In genomic region chr4:8113558-8113957, GRCm38 (mm10) we compare ENCODE assay signal across 9 mouse cellular contexts.
DNase-seq lines count a peak whose midpoint lies in the region; TF ChIP-seq lines count a peak whose summit lies in the region.
"Had no signal": no experiment of that assay in that cellular context is flagged by ENCODE, and none has a peak within 500 bp of the region (broad histone marks: within the 10 kb centered on the region; RNA-seq: fewer than 3 reads in every experiment).

No protein-coding gene starts in this region.

- H3K9me3 ChIP-seq in heart, embryonic 10.5 days, result no peaks in the 10 kb centered on the region

- no peaks in the 10 kb centered on the region for H3K27me3 ChIP-seq in heart, embryonic 10.5 days (ENCODE audit: insufficient read depth, poor library complexity, severe bottlenecking)
- no peaks in the 10 kb centered on the region for H3K27me3 ChIP-seq in thymus, adult 2 months (ENCODE audit: control insufficient read depth, insufficient read depth, low read length)

- no peak for TF ChIP-seq POLR2A in thymus, adult 2 months (IDR thresholded peaks at IDR 0.05; ENCODE audit: control insufficient read depth, extremely low read depth, insufficient read depth, low read length, poor library complexity)

- no peaks in the 10 kb centered on the region for H3K4me1 ChIP-seq in heart, embryonic 10.5 days
- no peaks in the 10 kb centered on the region for H3K4me1 ChIP-seq in thymus, adult 2 months (replicated peaks; ENCODE audit: control insufficient read depth, insufficient read depth, low read length)

- H3K27ac ChIP-seq in heart, embryonic 10.5 days, result no peak overlapping the region
- H3K27ac ChIP-seq in thymus, adult 2 months (ENCODE audit: control insufficient read depth, insufficient read depth, low read length), result no peak overlapping the region

- TF ChIP-seq CTCF in thymus, adult 2 months (IDR thresholded peaks at IDR 0.05; ENCODE audit: borderline replicate concordance, control insufficient read depth, extremely low read depth, insufficient read depth, low read length, poor library complexity), result no peak

- WGBS in heart, embryonic 10.5 days, result 64% methylated on average over 3 of the region's 3 CpGs
- WGBS in thymus, adult 2 months, result 94% methylated on average over 3 of the region's 3 CpGs

- no peaks in the 10 kb centered on the region for H3K36me3 ChIP-seq in heart, embryonic 10.5 days
- H3K36me3 ChIP-seq in thymus, adult 2 months (ENCODE audit: control insufficient read depth, insufficient read depth, low read length), result no peaks in the 10 kb centered on the region

- peak; percentile 18 to 73 for DNase-seq in heart, adult 18-20 months
- DNase-seq in heart, embryonic 10.5 days (ENCODE audit: low spot score), result no peak
- peak; percentile 64 for DNase-seq in heart, adult 8-10 months (ENCODE audit: low spot score)
- peak; percentile 36 for DNase-seq in kidney, adult 9 months
- peak; percentile 19 to 39 for DNase-seq in lung, postnatal 4 days
- DNase-seq in layer of hippocampus, adult 8-10 months (ENCODE audit: low spot score in 2 of 2), result no peak
- DNase-seq in thymus, adult 2 months, result no peak
- DNase-seq: liver had no signal

- H3K4me3 ChIP-seq in heart, embryonic 10.5 days, result no peak overlapping the region
- no peak overlapping the region for H3K4me3 ChIP-seq in thymus, adult 2 months (ENCODE audit: control insufficient read depth, insufficient read depth, low read length)
- H3K4me3 ChIP-seq: erythroblast, embryonic 14.5 days had no signal

Comparison
In these comparisons a context has a peak if more than half of its experiments do, and no peak if none do; other contexts are left out.
1. DNase-seq: peak in heart, adult 18-20 months (2 of 2), heart, adult 8-10 months (single experiment), kidney, adult 9 months (single experiment) and lung, postnatal 4 days (2 of 2); none in heart, embryonic 10.5 days (single experiment), layer of hippocampus, adult 8-10 months (0 of 2) and thymus, adult 2 months (single experiment).